Mouse (Mus musculus) bone marrow macrophage, adult 2 months (primary cell): ENCODE results near the gene Tulp4.

Source experiments
- CTCF ChIP-seq: IDR thresholded peaks from 2 replicates; pipeline ENCODE4 v1.5.1; 2012; ENCODE audit warnings: low read depth, mild to moderate bottlenecking, low read length, moderate library complexity
- POLR2A ChIP-seq: IDR thresholded peaks from 2 replicates; pipeline ENCODE4 v1.6.1; 2012; ENCODE audit warnings: mild to moderate bottlenecking, low read depth, low read length, borderline replicate concordance

GRCm38 (mm10) chr17:6063532-6063931 lies 42.7 kb upstream of the Tulp4 start:
- TF ChIP-seq CTCF (no peak), POLR2A (no peak)
